Mouse (Mus musculus) olfactory bulb, adult 2 months (tissue): ENCODE results near the gene Syngr1.

Experiments used
- CTCF ChIP-seq: fragments of 200-500 bp; IDR thresholded peaks from 2 replicates; pipeline ENCODE4 v1.5.1; 2012; ENCODE audit warnings: low read depth, mild to moderate bottlenecking, low read length, moderate library complexity; ENCODE audit not compliant: insufficient read depth
- POLR2A ChIP-seq: fragments of 200-500 bp; IDR thresholded peaks from 2 replicates; pipeline ENCODE4 v1.6.1; 2012; ENCODE audit warnings: mild to moderate bottlenecking, low read depth, low read length, moderate library complexity; ENCODE audit not compliant: insufficient read depth

DNA sequence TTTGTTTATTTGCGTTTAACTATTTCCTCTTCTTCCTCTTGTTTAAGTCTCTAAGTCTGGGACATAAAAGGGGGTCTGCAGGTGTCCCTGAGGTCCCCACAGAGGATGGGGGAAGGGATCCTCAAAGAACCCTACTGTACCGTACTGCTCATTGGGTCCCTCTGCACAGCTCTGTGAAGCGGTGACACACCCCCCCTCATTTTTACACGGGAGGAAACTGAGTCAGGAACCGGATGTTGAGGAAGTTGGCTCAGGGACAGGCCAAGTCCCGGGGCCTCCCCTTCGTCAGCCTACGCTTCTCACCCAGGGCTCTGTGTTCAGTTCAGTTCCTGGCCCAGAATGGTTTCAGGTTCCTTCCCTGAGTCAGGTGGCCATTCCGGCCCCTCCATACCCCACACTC is 39.4 kb upstream of the Syngr1 start:
- no peak for TF ChIP-seq CTCF
- no peak for TF ChIP-seq POLR2A
